Mouse (Mus musculus): ENCODE data around the gene Fam213b. TPM values are rescaled to one million over a fixed set of nuclear protein-coding genes. Genes with fewer than 3 reads are reported as not detected.

Fam213b gene
- 10 to 100 TPM; 37.8 to 44.3 TPM for total RNA-seq (2021)
- long read RNA-seq, experiment 1, transcript Fam213b-201 (7 exons, 883 nt) = major isoform, 51 of 59 reads
- long read RNA-seq, experiment 1, partial matches to known transcripts = 6 of 59 reads
- long read RNA-seq, experiment 1, other reads (novel, unspliced or antisense) = 2 of 59 reads
- long read RNA-seq, experiment 2, transcript Fam213b-201 (7 exons, 883 nt) = major isoform, 42 of 46 reads
- long read RNA-seq, experiment 2, partial matches to known transcripts = 3 of 46 reads
- long read RNA-seq, experiment 2, other reads (novel, unspliced or antisense) = 1 of 46 reads

DNA sequence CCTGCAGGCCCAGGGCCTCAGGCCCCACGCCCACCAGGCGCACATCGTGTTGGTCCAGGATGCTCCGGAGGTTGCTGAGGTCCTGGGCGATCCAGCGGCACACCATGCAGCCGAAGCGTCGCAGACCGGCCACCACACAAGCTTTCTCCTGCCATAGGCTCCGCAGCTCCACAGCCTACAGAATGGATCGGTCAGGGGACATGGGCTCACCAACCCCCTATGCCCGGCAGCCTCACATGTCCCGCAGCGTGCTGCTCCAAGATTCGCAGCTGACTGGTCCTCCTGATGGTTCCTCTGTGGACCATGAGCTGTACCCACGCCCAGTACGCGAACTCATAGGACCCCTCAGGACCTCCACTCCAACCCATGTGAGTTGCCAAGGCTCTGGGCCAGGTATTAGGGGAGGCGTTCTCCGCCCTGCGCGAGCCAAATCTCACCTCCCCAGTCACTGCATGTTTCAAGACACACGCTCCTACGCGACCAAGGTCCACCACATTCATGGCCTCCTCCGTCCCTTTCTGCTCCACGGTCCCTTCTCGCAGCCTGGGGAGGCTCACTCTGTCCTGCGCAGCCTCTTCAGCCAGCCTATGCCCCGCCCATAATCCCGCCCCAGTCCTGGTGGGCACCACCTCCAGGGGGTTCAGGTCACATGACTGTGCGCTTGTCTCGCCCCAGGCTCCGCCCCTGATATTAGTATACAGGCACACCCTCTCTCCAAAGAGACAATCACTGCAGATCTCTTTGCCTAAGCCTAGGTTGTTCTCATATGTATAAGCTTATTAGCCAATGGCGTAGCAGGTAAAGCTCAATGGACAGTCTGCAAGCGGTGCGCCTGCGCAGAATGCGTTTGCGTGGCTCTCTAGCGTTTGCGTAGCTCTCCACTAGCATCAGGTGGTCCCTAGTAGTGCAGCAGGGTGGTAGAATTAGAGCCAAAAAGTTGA, at the start of gene Fam213b:
TSS of gene Fam213b (minus strand) at position 630 of the 941 bp plus-strand sequence.
- DNase-seq = peak; percentile 89

DNA sequence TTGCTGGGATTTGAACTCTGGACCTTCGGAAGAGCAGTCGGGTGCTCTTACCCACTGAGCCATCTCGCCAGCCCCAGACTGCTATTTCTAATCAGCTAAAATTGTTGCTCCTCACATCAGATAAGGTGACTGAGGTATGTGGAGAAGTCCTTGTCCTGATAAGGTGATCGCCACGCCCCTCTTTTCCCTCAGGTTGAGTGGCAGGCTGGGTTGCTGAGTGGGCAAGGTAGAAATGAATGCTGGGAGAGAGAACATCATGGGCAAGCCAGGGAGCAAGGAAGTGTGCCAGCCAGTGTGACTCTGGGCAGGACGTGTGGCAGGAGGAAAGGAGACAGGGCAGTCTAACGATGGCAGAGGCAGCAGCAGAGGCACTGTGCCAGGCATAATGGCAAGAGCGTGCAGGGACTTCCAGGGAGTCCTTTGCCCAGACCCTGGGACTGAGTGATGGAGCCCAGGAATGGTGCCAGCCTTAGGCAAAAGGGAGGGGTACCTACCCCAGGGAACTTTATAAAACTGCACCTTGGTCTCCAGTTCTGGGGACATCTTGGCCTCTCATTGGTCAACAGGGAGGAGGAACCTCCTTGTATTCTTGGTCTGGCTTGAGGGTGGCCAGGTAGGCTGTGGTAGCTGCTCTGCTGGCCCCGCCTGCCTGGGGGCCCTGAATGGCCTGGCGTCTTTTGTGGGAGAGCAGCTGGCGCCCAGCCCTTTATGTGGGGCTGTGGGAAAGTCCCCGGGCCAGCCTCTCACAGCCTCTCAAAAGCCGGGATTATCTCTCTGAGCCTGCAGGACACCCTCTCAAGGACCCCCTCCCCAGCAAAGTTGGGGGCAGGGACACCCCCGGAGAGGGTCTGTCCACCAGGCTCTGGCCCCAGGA, 49.4 kb upstream of the Fam213b start:
- no peak for DNase-seq

DNA sequence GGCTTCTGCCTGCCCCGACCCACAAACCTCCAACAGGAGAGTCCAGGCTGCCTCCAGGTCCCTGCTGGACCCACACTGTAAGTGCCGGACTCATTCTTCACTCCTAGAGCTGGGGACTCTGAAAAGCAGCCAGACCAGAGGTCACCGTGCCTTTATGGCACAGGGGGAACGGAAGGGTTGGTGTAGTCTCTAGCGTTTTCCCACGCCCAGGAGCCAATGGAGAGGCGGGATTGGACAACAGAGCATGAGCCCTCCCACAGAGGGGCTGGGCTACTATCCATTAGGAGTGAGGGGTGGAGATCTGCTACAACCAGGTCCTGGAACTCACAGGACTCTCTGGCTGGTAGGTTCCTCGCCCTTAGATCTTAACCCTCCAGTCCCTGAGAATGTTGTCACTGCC, 47.4 kb upstream of the Fam213b start:
- peak; percentile 85 for DNase-seq

DNA sequence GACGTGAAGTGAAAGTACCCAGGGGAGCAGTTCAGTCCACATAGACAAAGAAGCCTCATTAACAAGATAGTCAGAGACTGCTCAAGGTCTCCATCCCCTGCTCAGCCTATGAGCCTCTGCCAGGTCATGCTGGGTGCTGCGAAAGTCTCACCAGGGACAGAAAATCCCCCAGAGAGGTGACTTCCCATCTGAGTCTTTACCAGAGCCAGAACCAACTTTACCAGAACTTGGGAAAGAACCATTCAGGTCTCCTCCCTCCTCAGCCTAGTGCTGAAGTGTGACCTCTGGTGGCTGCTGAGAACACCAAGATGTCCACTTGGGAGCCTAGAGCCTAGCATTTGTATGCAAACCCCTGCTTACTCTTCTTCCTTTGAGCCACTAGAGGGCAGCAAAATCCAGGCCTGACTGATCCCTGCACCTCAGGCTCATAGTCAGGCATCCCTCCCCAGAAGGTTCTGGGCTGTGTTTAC, 45.2 kb upstream of the Fam213b start:
- peak; percentile 81 for DNase-seq

DNA sequence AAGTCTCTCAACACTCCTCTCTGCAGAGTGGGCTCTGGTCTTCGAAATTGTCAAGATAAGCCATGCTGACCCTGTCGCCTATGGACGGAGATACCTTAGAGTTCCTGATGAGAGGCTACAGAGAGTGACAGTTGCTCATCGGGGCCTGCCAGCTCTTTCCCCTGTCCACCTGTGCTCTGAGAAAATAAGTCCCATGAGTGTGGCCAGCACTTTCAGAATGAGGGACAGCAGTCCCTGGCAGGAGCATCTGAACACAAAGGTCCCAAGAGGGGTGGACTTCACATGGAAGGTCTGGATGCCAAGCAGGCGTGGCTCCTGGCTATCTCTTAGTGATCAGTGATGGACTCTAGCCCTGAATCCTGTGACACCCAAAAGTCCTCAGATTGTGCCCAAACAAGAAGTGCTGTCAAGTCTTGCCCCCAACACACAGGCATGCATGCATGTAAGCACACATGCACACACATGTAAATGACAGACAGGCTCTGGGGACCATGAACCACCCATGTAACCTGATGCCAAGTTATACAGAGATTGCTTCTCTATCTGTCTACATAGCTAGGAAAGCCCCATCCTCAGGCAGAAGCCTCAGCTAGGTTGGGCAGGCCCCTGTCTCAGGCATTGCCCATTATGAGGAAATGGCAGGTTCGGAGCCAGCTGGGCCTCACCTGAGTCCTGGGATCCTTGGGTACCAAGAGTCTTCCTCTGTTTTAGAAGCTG, 44.5 kb upstream of the Fam213b start:
- DNase-seq = no peak

DNA sequence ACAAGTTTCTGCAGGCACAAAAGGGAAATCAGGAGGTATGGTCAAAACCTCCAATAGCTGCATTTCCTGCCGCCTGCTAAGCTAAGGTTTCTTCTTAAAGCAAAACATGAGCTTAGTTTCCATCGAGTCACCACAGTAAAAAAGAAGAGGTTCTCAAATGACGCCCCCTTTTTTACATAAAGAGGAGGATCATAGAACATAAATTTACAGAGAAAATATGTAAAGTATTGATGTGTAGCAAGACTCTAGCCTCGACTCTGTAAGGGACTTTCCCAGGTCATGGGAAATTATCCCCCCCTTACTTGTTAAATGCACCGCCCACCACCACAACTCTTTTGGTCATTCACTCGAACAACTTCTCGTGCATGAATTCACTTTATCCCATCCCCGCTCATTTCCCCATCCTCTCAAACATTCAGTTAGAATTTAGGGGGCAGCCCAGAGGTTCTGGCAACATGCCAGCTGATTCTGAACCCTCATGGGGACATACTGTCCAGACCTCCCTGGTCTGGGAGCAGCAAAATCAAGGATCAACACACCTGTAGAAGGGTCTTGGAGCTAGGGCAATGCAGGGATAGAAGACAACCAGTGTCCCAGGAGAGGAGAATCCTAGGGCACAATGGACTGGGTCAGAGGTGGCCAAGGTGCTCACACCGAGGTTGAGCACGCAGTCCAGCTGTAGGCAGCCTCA, 43.8 kb upstream of the Fam213b start:
- DNase-seq = no peak

DNA sequence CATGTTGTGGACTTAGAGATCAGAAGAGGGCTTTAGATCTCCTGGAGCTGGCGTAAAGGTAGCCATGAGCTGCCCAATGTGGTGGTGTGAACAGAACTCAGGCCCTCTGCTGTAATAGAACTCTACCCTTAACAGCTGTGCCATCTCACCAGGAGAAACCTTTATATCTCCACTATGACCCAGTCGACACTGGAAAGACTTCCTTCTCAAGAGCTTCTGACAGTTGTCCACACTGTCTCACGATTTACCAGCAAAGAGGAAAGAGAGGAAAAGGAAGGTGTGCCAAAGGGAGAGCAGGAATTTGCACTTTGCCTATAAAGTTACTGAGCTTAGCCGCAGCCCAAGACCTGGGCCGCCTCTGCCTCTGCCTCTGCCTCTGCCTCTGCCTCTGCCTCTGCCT, 42.9 kb upstream of the Fam213b start:
- DNase-seq = no peak

DNA sequence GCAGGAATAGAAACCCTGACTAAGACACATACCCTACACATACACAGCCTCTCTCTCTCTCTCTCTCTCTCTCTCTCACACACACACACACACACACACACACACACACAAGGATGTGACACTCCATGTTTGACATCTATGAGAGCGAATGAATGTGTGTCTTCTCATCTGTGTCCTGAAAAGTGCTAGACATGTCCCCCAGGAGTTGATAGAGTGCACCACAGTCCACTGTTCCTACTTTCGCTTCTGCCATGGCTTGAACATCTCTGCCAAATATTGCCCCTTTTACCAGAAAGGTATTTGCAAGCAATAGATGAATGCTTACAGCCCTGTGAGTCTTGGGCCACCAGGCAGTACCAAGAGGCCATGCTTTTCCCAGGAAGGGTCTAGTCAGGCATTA, 41.2 kb upstream of the Fam213b start:
- no peak for DNase-seq

DNA sequence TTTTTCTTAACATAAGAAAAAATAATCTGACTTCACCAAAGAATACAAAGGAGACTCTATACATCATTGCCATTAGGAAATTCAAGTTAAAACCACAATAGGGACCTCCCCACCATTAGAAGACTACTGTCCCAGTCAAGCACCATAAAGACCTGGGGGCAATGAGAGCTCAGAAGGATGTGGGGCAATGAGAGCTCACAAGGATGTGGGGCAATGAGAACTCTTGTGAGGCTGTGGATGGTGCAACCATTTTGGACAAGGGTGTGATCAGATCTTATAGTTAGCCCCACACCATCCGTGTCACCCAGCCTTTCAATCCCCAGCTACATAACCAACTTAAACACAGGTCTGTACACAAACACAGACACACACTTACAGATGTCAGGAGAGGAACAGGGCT, 38.8 kb upstream of the Fam213b start:
- no peak for DNase-seq

DNA sequence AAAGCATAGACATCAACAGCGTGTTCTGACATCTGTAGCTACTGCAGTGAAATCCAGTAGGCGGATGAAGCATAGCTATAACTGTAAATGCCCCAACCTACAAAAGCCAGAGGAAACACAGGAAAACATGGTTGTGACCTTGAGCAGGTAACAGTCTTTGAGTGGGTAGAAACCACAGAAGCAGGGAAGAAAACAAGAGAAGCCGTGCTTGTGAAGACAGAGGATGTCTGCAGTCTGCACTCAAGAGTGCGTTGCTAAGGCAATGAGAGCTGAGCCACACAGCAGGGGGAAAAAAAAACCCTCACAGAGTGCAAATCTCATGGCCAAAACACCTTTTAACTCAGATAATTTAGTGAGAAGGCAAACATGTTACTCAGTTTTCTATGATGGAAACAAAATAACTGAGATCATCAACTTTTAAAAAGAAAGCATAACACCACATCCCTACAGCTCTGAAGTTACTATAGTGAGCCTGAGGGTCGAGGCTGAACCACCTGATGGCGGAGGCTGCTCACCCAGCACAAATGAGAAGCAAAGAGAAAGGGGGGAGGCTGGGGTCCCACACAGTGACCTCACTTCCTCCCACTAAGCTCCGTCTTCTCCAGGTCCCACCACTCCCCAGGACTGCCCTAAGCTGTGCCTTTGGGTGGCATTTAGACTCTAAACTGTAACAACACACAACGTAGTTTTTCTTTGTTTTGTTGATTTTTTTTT, 37.8 kb upstream of the Fam213b start:
- no peak for DNase-seq

DNA sequence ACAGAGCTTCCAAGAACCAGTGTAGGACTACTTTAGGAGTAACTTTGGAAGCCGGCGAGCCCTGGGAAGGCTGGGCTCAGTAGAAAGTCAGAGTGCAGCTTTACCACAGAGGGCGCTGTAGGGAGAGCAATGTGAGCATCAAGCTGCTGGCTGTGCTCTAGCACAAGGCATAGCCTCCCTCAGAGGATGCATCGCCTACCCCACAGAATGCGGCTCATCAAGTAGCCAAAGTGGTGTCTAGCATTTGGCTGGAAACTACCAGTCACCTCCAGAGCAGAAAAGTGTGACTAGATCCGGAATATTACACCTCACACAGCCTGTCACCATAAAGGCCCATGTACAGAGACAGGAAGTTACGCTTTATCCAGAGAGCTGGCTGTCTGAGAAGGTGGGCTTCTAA, 36.9 kb upstream of the Fam213b start:
- no peak for DNase-seq

DNA sequence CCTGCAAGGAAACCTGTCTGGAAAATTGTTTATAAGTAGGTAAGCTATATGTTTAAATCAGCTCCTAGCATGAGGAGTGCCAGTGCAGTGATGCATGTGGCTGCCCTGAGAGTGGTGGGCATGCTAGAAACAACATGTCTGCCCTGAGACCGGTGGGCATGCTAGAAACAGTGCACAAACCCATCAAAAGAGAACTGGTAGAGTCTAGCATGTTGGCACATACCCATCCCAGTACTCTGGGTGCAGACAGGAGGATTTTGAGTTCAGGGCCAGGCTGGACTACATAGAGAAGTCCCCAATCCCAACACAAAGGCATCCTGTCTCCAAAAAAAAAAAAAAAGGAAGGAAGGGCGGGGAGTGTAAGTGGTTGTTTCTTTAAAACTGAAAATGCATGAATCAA, 35.9 kb upstream of the Fam213b start:
- DNase-seq = no peak

DNA sequence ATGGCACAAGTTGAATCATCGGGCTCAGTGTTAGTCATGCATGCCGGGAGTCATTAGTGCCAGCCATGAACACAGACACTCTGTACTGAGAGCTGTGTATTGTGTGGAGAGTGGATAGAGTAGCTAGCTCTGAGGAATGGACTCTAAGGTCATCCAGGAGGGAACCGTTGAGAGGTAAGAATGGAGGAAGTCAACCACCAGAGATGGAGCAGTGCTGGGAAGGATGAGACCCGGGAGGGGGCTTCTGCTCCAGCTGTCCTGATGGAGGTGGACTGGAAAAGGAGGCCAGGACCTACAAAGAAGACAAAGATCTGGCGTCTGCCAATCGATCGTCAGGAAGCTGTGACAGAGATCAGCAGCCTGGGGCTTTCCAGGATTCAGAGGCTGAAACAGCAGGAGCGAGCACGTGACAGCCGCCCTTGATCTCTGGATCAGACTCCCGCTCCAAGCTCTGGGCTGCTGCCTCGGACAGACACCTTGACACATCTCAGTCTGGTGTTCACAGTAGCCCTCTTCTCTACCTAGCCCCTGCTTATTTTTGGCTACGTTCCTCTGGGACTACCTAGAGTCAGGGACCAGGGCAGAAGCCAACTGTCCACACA, 34.5 kb upstream of the Fam213b start:
- no peak for DNase-seq

DNA sequence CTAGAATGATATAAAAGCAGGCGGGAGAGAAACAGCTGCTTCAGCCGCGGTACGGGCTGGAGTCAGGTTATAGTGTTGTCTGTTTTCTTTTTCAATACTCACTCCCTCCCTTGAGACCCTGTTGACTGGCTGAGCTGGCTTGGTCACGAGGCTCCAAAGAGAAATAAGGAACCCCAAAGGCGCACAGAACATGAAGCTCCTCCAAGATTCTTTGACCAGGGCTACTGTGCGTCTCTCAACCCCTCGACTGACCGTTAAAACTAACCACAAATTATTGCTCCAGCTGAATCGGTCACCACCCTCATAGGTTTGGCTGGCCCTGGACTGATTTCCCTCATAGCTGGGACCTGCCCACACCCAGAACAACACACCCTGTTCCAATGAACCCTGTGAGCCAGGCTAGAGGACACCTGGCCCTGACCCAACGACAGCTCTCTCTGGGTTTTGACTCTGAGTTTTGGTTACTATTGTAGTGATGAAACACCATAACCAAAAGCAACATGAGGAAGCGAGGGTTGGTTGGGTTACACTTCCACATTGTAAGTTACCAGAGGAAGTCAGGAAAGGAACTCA, 30.2 kb upstream of the Fam213b start:
- peak; percentile 49 for DNase-seq

DNA sequence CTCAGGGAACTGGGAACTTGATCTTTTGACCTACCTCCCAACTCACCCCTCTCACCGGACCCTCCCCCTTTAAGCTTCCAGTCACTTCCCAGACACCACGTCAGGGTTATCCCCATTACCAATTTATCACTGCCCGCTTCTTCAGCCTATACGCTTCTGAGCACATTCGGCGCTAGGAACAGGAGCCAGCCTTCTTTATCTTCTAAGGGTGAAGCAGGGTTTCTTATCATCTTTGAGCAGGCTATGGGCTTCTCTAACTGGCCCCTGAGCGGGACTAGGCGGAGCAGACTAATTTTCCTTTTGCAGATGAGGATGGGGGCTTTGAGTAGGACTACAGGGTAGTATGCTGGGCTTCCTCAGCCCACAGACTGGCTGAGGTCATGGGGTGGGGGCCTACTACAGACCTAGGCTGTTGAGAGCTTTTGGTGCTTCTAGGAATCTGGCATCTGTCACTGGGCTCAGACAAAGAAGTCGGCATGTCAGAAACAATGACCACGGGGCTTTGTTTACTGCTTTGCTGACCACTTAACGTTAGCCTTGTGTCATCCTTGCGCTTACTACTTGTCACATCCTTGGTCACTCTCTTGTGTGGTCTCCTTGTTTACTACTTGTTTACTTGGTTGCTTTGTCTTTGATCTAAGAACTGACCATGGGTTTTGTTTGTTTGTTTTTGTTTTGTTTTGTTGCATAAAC, 29.6 kb upstream of the Fam213b start, which contains the start of gene Tnfrsf14:
TSS of gene Tnfrsf14 (minus strand) at position 169 of the 693 bp plus-strand sequence.
- no peak for DNase-seq

DNA sequence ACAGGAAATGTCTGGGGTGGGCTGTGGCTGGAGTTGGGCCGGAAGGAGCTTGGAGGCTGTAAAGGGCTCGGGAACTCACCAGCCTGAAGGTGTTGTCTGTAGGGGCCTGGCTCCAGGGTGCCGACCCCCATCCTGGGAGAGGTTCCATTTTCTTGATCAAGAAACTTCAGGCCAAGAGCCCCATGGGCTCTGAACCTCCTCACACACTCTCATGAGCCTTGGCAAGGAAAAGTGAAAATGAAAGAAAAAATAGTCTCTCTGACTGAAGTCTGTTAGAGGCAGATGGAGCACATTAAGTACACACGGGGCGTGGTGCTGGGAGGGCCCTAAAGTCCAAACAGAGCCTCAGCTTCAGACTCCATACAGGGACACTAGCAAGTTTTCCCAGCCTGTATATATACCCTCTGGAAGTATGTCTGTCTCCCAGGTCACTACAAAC, 29.0 kb upstream of the Fam213b start:
- DNase-seq = no peak

DNA sequence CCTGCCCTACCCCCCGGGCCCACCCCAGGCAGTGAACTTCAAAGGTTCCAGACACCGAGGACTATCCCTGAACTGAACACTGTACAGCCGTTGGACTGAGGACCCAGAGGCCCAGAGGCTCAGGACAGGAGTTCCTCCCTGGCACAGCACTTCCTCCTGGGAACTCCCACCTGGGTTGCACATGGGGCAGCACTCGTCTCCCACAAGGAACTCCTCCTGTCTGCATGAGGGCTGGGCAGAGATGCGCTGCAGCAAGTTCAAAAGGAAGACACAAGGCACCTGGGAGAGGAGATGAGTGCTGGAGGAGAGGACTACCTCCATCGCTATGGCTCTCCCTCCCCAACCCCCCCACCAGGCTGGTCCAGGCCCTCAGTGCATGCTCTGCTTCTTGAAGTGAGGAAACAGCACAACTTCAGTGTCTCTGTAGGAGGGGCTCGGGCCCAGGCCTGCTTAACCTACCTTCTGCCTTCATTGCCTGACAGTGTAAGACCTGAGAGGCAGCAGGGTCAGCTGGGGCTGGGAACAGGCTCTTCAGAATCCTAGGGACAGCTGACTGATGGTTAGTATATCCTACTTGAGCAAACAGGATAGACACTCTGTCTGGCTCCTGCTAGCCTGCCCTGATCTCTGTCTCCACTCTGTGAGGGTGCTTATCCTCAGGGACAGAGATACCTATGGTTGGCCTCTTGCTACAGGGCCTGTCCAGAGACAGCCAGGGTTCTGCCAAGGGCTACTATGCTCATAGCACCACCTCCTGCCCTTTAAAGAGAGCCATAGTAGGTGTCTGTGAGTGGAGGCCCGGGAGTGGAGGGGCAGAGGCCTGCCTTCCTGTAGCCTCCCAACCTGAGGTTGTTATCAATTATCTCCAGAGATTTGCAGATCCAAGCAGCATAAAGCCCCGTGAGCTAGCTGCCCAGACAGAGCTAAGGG, 28.3 kb upstream of the Fam213b start:
- DNase-seq = no peak

DNA sequence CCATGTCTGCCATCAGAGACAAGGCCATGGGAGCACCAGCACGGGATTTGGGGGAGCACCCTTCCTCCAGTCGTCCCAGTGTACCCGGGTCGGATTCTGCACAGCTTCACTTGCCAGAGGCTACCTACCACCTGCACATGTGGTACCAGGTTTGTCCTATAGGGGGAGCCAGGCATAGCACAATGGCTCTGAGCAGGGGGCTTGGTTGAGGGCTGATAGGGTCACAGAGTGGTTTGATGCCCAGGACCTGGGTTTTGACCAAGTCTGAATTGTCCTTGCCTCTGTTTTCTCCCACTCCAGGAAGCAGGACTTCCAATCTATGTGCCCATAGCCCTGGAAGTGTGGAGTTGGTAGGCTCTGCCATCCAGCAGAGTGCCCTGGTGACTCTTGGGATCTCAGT, 26.5 kb upstream of the Fam213b start:
- no peak for DNase-seq
